Mouse (Mus musculus) embryonic fibroblast, embryonic 13.5 days (primary cell): ENCODE measurements at regions not wholly inside any gene's neighbourhood (a gene's known extent, or its start where the extent isn't known, plus 50 kb on each side); places are given as distances from the start of the nearest gene placed in this dataset.

ENCODE experiments used
- CTCF ChIP-seq: IDR thresholded peaks from 2 replicates; pipeline ENCODE4 v1.5.1; 2011; ENCODE audit warnings: mild to moderate bottlenecking, control low read depth, low read length, moderate library complexity, borderline replicate concordance; ENCODE audit not compliant: insufficient read depth
- POLR2A ChIP-seq: IDR thresholded peaks from 2 replicates; pipeline ENCODE4 v1.6.1; 2011; ENCODE audit warnings: low read depth, mild to moderate bottlenecking, control low read depth, low read length, moderate library complexity

- no peak for TF ChIP-seq CTCF
- TF ChIP-seq POLR2A = no peak
Measured at GRCm38 (mm10) chr8:126082827-126083226, 87.9 kb downstream of the Kcnk1 start.
